Mouse (Mus musculus) left cerebral cortex, postnatal 10 days (tissue): ENCODE results near the gene Vnn3. TPM values are rescaled to one million over a fixed set of nuclear protein-coding genes. Genes with fewer than 3 reads are reported as not detected.

ENCODE experiments used
- DNase-seq, 2 experiments: peaks; one replicate each; pipeline ENCODE4 v3.0.0; 2021 to 2022; ENCODE audit warnings: low spot score in 2 of 2, mixed read lengths in 1 of 2; ENCODE audit errors: extremely low spot score in 1 of 2
- intact Hi-C: fragments of 180-260 bp; cut with DNase I; formaldehyde crosslinking; loops from one replicate; pipeline ENCODE4 v1.15.1; 2025
- total RNA-seq, 2 experiments: library from RNA; stranded (reverse); gene quantifications; 2 replicates each; pipeline ENCODE4 v1.2.3; 2021

Gene Vnn3
- total RNA-seq, 2 experiments from 2014 or later, result not detected

DNA sequence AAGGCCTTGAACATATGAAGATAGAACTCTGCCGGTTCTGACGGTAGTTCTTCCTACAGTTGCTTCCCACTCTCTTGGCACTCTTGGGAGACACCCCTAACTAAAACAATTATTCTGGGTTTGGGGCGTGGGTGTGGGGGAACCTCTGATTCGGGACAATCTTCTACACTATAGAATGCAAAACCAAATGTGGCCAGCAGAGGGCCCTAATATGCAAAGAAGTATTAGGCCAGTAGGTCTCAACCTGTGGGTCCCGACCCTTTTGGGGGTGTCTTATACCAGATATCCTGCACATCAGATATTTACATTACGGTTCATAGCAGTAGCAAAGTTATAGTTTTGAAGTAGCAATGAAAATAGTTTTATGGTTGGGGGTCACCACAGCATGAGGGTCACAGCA, 29.4 kb downstream of the Vnn3 start:
- no peak for DNase-seq
- intact Hi-C loops, result no loop called here

DNA sequence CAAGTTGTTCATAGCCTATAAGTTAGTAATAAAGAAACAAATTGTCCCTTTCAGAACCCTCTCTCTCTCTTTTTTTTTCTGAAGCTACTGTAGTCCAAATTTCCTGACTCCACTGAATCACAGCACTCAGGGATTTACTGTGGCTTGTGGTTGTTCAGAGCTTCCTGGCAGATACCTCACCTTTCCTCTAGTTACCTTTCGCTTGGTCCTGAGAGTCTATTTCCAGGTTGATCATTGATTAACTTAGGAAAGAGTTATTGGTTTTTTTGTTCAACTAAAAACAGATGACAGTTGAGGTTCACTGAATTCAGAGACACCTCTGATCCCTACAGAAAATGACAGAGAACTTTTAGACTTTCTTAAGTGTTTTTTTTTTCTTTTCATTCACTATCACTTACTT, 33.6 kb downstream of the Vnn3 start:
- DNase-seq, result no peak
- intact Hi-C loops, result no loop called here

DNA sequence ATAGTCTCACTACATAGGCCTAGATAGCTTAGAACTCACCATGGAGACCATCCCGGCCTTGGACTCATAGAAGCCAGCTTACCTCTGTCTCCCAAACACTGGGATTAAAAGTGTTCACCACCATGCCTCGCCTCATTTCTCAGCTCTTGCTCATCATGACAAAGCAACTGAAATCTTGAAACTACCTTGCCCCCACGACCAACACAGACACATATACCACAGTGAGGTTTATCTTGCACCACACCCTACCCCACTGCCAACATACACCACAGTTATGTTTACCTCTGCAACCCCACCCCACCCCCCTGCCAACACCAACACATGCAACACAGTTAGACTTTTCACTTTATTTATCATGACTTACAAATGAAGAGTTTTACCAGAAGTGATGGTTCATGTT, 34.8 kb downstream of the Vnn3 start:
- intact Hi-C loops, result no loop called here
- DNase-seq, result no peak

- no peak for DNase-seq
- intact Hi-C loops, result no loop called here
These were observed 41.7 kb downstream of the Vnn3 start for GRCm38 (mm10) chr10:23892987-23893386.

DNA sequence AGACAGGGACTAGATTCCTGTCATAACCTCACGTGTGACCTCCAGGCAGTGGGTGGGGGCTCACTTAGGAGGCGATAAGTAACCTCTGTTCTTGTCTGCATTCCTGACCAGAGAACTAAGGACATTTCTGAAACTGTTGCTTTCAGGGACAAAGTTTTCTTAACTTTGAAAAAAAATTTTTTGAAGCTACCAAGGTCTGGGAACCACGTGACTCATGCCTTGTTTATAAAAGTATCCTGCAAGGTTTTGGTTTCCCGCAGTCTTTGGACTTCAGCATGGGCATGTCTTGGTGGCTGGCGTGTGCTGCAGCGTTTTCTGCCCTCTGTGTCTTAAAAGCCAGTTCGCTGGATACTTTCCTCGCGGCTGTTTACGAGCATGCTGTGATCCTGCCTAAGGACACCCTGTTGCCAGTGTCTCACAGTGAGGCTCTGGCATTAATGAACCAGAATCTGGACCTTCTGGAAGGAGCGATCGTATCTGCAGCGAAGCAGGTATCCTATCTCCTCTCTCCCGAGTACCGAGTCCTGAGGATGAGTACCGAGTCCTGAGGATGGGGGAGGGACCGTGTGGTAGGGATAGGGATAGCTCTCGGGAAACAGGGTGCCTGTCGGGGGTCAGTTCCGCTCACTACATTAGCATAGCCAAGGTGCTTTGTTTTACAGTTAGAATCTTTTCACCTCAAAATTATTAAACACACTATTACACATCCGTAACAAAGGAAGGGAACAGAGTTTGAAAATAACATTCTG, 43.5 kb downstream of the Vnn3 start, which contains the start of gene Vnn1:
Vnn1 (plus strand) TSS at position 88 of the 749 bp plus-strand sequence.
- DNase-seq, result no peak
- intact Hi-C loops, result no loop called here

- intact Hi-C loops, result no loop called here
- no peak for DNase-seq
These were observed 44.1 kb downstream of the Vnn3 start for GRCm38 (mm10) chr10:23895376-23895775.

DNA sequence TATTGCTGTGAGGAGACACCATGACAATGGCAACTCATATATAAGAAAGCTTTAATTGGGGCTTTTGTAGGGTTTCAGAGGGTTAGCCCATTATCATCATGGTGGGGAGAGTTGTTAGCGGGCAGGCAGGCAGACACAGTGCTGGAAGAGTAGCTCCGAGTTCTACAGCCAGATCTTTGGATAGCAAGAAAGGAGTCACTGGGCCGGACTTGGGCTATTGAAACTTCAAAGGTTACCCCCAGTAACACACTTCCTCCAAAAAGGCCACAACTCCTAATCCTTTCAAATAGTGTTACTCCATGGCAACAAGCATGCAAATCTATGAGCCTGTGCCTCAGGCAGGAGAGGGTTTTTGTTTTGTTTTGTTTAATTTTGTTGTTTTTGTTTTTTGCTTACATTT, 49.9 kb downstream of the Vnn3 start:
- intact Hi-C loops, result no loop called here
- DNase-seq, result no peak

GRCm38 (mm10) chr10:23905661-23906060, 54.4 kb downstream of the Vnn3 start:
- intact Hi-C loops, result no loop called here
- DNase-seq, result no peak

Other genes starting within 250 kb of the Vnn3 start
- 100 to 1,000 TPM; 259 to 319 TPM for gene Rps12, start 64.2 kb upstream of the Vnn3 start, total RNA-seq
- gene Slc18b1, start 54.5 kb upstream of the Vnn3 start, total RNA-seq, result 10 to 100 TPM; 24.4 to 26.0 TPM
- gene Vnn1, start 43.2 kb downstream of the Vnn3 start, total RNA-seq, result under 1 TPM; 0.36 to 0.69 TPM
- gene Taar1, start 68.9 kb downstream of the Vnn3 start, total RNA-seq, result not detected
- gene Taar2, start 87.1 kb downstream of the Vnn3 start, total RNA-seq, result not detected
- gene Taar3, start 98.1 kb downstream of the Vnn3 start, total RNA-seq, result under 1 TPM in 1 of 2 experiments, not detected in 1; 0.34 TPM
- not detected for gene Taar4, start 109.0 kb downstream of the Vnn3 start, total RNA-seq
- gene Taar5, start 119.2 kb downstream of the Vnn3 start, total RNA-seq, result not detected
- not detected for gene Taar6, start 134.2 kb downstream of the Vnn3 start, total RNA-seq
- not detected for gene Taar7a, start 142.0 kb downstream of the Vnn3 start, total RNA-seq
- gene Taar7b, start 148.5 kb downstream of the Vnn3 start, total RNA-seq, result not detected
- gene Taar7d, start 175.8 kb downstream of the Vnn3 start, total RNA-seq, result not detected
- gene Taar7e, start 186.2 kb downstream of the Vnn3 start, total RNA-seq, result not detected
- not detected for gene Taar7f, start 198.0 kb downstream of the Vnn3 start, total RNA-seq
- not detected for gene Taar8a, start 225.0 kb downstream of the Vnn3 start, total RNA-seq
- gene Taar8b, start 240.8 kb downstream of the Vnn3 start, total RNA-seq, result not detected